Mouse (Mus musculus) forebrain, embryonic 11.5 days (tissue): ENCODE results near the gene 9130230L23Rik. TPM values are rescaled to one million over a fixed set of nuclear protein-coding genes. Genes with fewer than 3 reads are reported as not detected.

Experiments used
- ATAC-seq: fragments of 200-750 bp; cut with Nextera tagmentation; replicated peaks from 2 replicates; pipeline ENCODE4 v1.8.0; 2017; ENCODE audit warnings: moderate TSS enrichment; ENCODE audit not compliant: low FRiP score
- DNase-seq: peaks from one replicate; pipeline ENCODE4 v3.0.0-alpha.2; 2017; ENCODE audit warnings: low spot score
- H3K27ac ChIP-seq: fragments of 300-500 bp; sonication (generic); 2 replicates; pipeline ENCODE4 v1.5.1; 2014; ENCODE audit warnings: low read depth, low read length
- H3K27me3 ChIP-seq: fragments of 300-500 bp; sonication (generic); 2 replicates; pipeline ENCODE4 v1.6.1; 2014; ENCODE audit warnings: mild to moderate bottlenecking, low read length, mixed read lengths; ENCODE audit not compliant: control insufficient read depth, insufficient read depth
- H3K36me3 ChIP-seq: fragments of 300-500 bp; sonication (generic); 2 replicates; pipeline ENCODE4 v1.6.1; 2014; ENCODE audit warnings: mild to moderate bottlenecking, low read length, moderate library complexity, mixed read lengths; ENCODE audit not compliant: control insufficient read depth, insufficient read depth
- H3K4me1 ChIP-seq: fragments of 300-500 bp; sonication (generic); replicated peaks from 2 replicates; pipeline ENCODE4 v1.6.1; 2014; ENCODE audit warnings: low read length, mixed read lengths; ENCODE audit not compliant: control insufficient read depth, insufficient read depth
- H3K4me2 ChIP-seq: fragments of 300-500 bp; sonication (generic); 2 replicates; pipeline ENCODE4 v1.6.1; 2014; ENCODE audit warnings: low read depth, mild to moderate bottlenecking, low read length, moderate library complexity, mixed read lengths; ENCODE audit not compliant: severe bottlenecking
- H3K4me3 ChIP-seq: fragments of 300-500 bp; sonication (generic); 2 replicates; pipeline ENCODE4 v1.5.1; 2014; ENCODE audit warnings: low read depth, low read length
- H3K9ac ChIP-seq: fragments of 300-500 bp; sonication (generic); 2 replicates; pipeline ENCODE4 v1.6.1; 2014; ENCODE audit warnings: low read length
- H3K9me3 ChIP-seq: fragments of 300-500 bp; sonication (generic); 2 replicates; pipeline ENCODE4 v1.6.1; 2016; ENCODE audit warnings: low read length, mixed read lengths; ENCODE audit not compliant: control insufficient read depth
- WGBS: fragments of 180-500 bp; shearing (Covaris S2); extraction: QIAGEN DNeasy Blood & Tissue Kit; methylation state at CpG from one replicate; pipeline ENCODE4 v1.1.7; 2014; 5-methylcytosine and 5-hydroxymethylcytosine counted together
- polyA plus RNA-seq: library from polyadenylated mRNA; unstranded; fragments of >200 nt; fragmentation: Nextera tagmentation; extraction: Ambion mirVana; gene quantifications from 2 replicates; pipeline ENCODE4 v1.2.1, GENCODE M21; 2014

The 9130230L23Rik gene
- polyA plus RNA-seq, 1 experiment from 2014 or later, result 0.32 TPM

DNA sequence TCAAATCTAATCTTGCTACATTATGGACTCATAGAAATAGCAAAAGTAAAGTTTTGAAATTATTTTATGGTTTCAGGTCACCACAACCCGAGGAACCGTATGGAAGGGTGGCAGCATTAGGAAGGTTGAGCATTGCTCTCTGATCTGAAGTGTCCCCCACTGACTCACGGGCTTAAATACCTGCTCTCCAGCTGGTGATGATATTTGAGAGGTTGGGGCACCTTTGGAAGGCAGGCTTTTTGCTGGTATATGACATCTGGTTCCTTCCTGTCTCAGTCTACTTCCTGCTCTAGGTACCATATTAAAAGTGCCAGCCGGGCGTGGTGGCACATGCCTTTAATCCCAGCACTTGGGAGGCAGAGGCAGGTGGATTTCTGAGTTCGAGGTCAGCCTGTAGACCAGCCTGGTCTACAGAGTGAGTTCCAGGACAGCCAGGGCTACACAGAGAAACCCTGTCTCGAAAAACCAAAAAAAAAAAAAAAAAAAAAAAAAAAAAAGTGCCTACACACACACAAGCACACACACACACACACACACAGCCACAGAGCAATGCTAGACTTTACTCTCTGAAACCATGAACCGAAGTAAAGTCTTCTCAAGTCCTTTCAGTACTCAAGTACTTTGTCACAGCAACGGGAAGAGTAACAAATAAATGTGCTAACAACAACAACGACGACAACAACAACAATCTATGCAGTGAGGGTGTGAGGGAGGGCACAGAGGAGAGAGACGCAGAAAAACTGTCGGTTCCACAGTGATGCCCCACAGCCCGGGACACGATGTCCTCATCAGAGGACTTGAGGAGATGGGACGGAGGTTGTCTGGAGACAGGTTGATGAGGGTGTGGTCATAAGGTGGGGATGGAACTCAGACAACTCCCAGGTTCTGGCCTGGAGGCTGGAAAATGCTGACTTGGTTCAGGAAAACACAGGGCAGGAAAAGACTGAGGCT, 49.7 kb downstream of the 9130230L23Rik start:
- Histone ChIP-seq H3K27me3 (no peaks in the 10 kb centered on the region), H3K27ac (no peak overlapping the region), H3K4me1 (peaks cover 9% of the 10 kb centered on the region; the same call in 1 of the 2 replicates), H3K4me2 (no peak overlapping the region), H3K36me3 (no peaks in the 10 kb centered on the region), H3K4me3 (no peak overlapping the region), H3K9me3 (no peaks in the 10 kb centered on the region), H3K9ac (no peak overlapping the region)
- no peak for ATAC-seq
- DNase-seq, result peak; percentile 27
- 90% methylated on average over 16 of the region's 16 CpGs for WGBS

DNA sequence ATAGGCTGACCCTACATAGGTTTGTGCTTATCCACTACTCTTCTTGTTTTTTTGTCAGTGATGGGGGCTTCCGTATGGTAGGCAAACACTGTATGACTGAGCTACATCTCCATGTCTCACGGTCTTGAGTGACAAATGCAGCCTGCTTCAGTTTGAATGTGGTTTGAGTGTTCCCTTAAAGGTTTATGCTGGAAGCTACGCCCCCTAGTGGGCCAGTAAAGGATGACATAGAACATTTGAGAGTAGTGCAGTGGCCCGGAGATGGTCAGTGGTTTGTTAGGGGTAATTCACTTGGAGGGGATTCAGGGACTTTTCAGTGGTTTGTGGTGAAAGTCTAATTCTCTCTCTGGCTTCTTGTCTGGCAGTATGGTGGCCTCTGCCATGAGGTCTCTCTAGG, 52.6 kb downstream of the 9130230L23Rik start:
- Histone ChIP-seq H3K9ac (no peak overlapping the region), H3K4me2 (no peak overlapping the region), H3K27me3 (no peaks in the 10 kb centered on the region), H3K9me3 (no peaks in the 10 kb centered on the region), H3K4me1 (peaks cover 9% of the 10 kb centered on the region; the same call in 1 of the 2 replicates), H3K27ac (peak overlapping the region; percentile 96), H3K36me3 (no peaks in the 10 kb centered on the region), H3K4me3 (no peak overlapping the region)
- 76% methylated on average over 4 of the region's 4 CpGs for WGBS
- DNase-seq, result peak; percentile 49
- no peak for ATAC-seq

DNA sequence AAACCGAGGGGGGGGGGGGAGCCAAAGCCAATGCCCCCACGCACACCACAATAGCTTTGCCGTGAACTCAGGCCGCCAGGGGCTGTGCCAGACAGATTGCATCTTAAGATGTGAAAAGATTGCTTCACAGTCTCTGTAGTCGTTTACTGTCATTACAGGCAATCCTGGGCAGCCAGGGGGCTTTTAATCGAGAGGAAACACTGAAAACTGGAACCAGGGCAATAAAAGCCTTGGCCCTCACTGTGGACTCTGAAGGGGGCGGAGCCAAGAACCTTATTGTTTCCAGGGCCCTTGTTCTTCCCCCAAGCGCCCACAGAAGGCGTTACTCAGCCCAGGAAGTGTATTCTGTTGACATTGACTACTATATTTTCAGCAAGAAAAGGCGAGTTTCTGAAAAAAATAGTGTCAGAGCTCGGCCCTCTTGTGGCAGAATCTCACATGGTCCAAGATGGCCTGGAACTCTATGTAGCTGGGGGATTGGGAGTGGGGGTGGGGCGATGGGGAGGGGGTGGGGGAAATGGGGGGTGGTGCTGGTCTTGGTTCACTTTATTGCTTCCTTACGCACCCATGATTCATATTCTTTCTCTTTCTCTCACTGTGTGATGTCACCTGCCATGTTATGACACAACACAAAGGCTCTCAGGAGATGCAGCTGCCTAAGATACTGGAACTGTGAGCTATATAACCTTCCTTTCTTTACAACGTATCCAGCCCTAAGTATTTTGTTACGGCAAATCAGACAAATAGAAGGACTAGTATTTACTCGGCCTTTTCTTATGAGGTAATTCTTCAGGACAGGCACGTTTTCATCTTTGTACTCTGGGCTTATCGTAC, 53.2 kb downstream of the 9130230L23Rik start:
- peak; percentile 75 for DNase-seq
- WGBS, result 53% methylated on average over 18 of the region's 18 CpGs
- peak overlapping the region; percentile 43; the same call in 1 of the 2 replicates for H3K4me2 ChIP-seq
- H3K4me1 ChIP-seq, result peaks cover 9% of the 10 kb centered on the region; the same call in 1 of the 2 replicates
- H3K36me3 ChIP-seq, result no peaks in the 10 kb centered on the region
- H3K27ac ChIP-seq, result peak overlapping the region; percentile 96
- ATAC-seq, result peak; percentile 75
- H3K4me3 ChIP-seq, result peak overlapping the region; percentile 13; the same call in 1 of the 2 replicates
- H3K27me3 ChIP-seq, result no peaks in the 10 kb centered on the region
- no peaks in the 10 kb centered on the region for H3K9me3 ChIP-seq
- H3K9ac ChIP-seq, result peak overlapping the region; percentile 40; the same call in 1 of the 2 replicates

DNA sequence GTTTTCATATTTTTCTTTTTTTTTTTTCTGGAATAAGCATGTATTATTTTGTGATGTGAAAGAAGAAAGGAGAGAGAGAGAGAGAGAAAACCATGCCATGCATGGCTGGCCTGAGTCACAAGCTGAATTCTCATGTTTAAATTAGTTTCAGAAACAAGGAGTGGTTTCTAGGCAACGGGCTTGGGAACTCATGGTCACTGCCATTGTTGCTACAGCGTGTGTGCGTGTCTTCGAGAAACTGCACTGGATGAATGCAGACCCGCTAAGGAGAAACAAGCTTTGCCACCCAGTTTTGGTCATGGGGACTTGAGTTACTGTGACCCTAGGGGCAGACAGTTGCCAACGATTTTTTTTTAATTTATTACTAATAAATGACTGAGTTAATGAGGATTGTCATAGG, 53.8 kb downstream of the 9130230L23Rik start:
- Histone ChIP-seq H3K4me2 (peak overlapping the region; percentile 43; the same call in 1 of the 2 replicates), H3K9me3 (no peaks in the 10 kb centered on the region), H3K9ac (peak overlapping the region; percentile 40; the same call in 1 of the 2 replicates), H3K36me3 (no peaks in the 10 kb centered on the region), H3K4me3 (peak overlapping the region; percentile 13; the same call in 1 of the 2 replicates), H3K27me3 (no peaks in the 10 kb centered on the region), H3K27ac (peak overlapping the region; percentile 96), H3K4me1 (peaks cover 6% of the 10 kb centered on the region; the same call in 1 of the 2 replicates)
- DNase-seq, result peak; percentile 72
- WGBS, result 10% methylated on average over 6 of the region's 6 CpGs
- peak; percentile 93 for ATAC-seq

DNA sequence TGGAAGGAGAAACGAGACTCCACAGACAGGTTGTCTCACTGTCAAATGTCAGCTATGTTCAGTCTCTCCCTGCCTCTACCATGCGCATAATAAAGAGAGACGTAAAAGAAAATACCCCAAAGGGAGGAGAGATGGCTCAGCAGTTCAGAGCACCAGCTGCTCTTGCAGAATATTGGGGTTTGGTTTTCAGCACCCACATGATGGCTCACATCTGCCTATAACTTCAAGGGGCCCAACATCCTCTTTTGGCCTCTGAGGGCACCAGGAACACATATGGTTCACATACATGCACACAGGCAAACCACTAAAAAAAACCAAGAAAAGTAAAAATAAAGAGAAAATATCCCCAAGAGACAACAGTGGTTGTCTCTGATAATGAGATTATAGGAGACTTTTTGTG, 54.3 kb downstream of the 9130230L23Rik start:
- no peaks in the 10 kb centered on the region for H3K27me3 ChIP-seq
- H3K27ac ChIP-seq, result peak overlapping the region; percentile 96
- ATAC-seq (no peak), DNase-seq (peak; percentile 51)
- no peak overlapping the region for H3K9ac ChIP-seq
- H3K4me3 ChIP-seq, result no peak overlapping the region
- H3K36me3 ChIP-seq, result no peaks in the 10 kb centered on the region
- no peaks in the 10 kb centered on the region for H3K9me3 ChIP-seq
- peaks cover 2% of the 10 kb centered on the region; the same call in 1 of the 2 replicates for H3K4me1 ChIP-seq
- 35% methylated on average over 3 of the region's 3 CpGs for WGBS
- H3K4me2 ChIP-seq, result no peak overlapping the region

DNA sequence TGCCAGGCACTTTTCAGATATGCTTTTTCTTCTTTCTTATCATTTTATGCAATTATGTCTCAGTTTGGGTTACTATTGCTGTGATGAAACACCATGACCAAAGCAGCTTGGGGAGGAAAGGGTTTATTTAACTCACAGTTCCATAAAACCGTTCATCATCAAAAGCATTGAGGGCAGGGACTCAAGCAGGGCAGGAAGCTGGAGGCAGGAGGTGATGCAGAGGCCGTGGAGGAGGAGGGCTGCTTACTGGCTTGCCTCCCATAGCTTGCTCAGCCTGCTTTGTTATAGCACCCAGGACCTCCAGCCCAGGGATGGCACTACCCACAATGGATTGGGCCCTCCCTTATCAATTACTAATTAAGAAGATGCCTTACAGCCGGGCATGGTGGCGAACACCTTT, 62.9 kb downstream of the 9130230L23Rik start:
- no peak overlapping the region for H3K27ac ChIP-seq
- DNase-seq (no peak), ATAC-seq (no peak)
- no peaks in the 10 kb centered on the region for H3K9me3 ChIP-seq
- no peak overlapping the region for H3K9ac ChIP-seq
- H3K4me2 ChIP-seq, result no peak overlapping the region
- H3K27me3 ChIP-seq, result no peaks in the 10 kb centered on the region
- 74% methylated on average over 4 of the region's 4 CpGs for WGBS
- no peaks in the 10 kb centered on the region for H3K4me1 ChIP-seq
- no peak overlapping the region for H3K4me3 ChIP-seq
- no peaks in the 10 kb centered on the region for H3K36me3 ChIP-seq

DNA sequence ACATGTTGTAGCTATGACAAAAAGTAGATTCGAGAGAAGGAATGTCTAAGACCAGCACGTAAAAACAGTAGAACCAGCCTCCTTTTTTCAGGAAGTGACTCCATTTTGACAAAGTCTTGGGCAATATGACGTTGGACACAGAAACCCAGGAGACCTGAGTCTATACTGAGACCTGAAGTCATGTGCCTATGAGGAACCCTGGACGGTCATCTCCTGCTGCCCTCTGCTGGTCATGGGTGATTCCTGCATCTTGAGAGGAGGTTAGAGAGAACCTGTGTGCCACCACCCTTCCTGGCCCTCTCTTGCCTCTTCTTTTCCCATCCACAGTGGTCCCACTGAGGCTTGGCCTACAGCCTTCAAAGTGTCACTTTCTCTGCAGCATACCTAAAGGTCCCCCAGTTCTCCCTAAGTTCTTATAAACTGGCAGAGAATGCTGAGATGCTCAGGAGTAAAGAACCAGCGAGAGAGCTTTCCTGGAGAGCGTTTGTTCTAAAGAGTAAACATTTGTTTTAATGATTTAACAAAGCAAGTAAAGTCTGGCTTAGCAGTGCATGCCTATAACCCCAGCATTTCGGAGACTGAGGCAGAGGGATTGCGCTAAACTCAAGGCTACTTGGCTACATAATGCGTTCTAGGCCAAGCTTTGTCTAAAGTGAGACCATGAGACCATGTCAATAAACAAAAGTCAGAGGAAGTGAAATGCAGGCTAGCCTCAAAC, 65.9 kb downstream of the 9130230L23Rik start:
- ATAC-seq, result peak; percentile 63; the same call in 1 of the 2 replicates

More for the DNA sequence above, 65.9 kb downstream of the 9130230L23Rik start:
- Histone ChIP-seq H3K4me1 (no peaks in the 10 kb centered on the region), H3K4me2 (no peak overlapping the region), H3K27me3 (no peaks in the 10 kb centered on the region), H3K9ac (no peak overlapping the region), H3K9me3 (no peaks in the 10 kb centered on the region), H3K4me3 (no peak overlapping the region), H3K27ac (no peak overlapping the region), H3K36me3 (no peaks in the 10 kb centered on the region)
- peak; percentile 87 for DNase-seq
- 64% methylated on average over 9 of the region's 9 CpGs for WGBS
